Mouse (Mus musculus) adipocyte (in vitro differentiated cells): ENCODE data around the gene Gm8126.
"Not testable (repeated sequence)": the region's sequence is repeated elsewhere in the genome, so short reads cannot be mapped to it uniquely, and the experiment has no call there.

Experiments used
- DNase-seq: peaks from one replicate; pipeline ENCODE4 v3.0.0-alpha.2; 2016; ENCODE audit warnings: low spot score

The Gm8126 gene

GRCm38 (mm10) chr14:43258349-43258748, at the start of gene Gm8126:
Gene Gm8126 (plus strand): TSS chr14:43258649.
- not testable (repeated sequence) for DNase-seq

- not testable (repeated sequence) for DNase-seq
Measured at GRCm38 (mm10) chr14:43235204-43235603, 23.2 kb upstream of the Gm8126 start, which contains the start of gene Gm8122. Gene Gm8122 (minus strand): TSS chr14:43235304.

- DNase-seq: not testable (repeated sequence)
Measured at GRCm38 (mm10) chr14:43237769-43238168, 20.7 kb upstream of the Gm8126 start.

- DNase-seq: not testable (repeated sequence)
Measured at GRCm38 (mm10) chr14:43249611-43250170, 8.8 kb upstream of the Gm8126 start.

GRCm38 (mm10) chr14:43250549-43251253, 7.7 kb upstream of the Gm8126 start:
- DNase-seq: not testable (repeated sequence)

GRCm38 (mm10) chr14:43256511-43256910, 1.9 kb upstream of the Gm8126 start:
- DNase-seq: not testable (repeated sequence)

GRCm38 (mm10) chr14:43263421-43263820, 5.0 kb downstream of the Gm8126 start:
- not testable (repeated sequence) for DNase-seq

- not testable (repeated sequence) for DNase-seq
Measured at GRCm38 (mm10) chr14:43268521-43269084, 10.2 kb downstream of the Gm8126 start.

- not testable (repeated sequence) for DNase-seq
Measured at GRCm38 (mm10) chr14:43269211-43269610, 10.8 kb downstream of the Gm8126 start.

- not testable (repeated sequence) for DNase-seq
Measured at GRCm38 (mm10) chr14:43273161-43273560, 14.7 kb downstream of the Gm8126 start.

- DNase-seq: not testable (repeated sequence)
Measured at GRCm38 (mm10) chr14:43274986-43275511, 16.6 kb downstream of the Gm8126 start, which contains the start of gene Gm9732. Gene Gm9732 (plus strand): TSS chr14:43275036.

- not testable (repeated sequence) for DNase-seq
Measured at GRCm38 (mm10) chr14:43275752-43276151, 17.3 kb downstream of the Gm8126 start.

- not testable (repeated sequence) for DNase-seq
Measured at GRCm38 (mm10) chr14:43277468-43277867, 19.0 kb downstream of the Gm8126 start.

GRCm38 (mm10) chr14:43278146-43278545, 19.7 kb downstream of the Gm8126 start:
- not testable (repeated sequence) for DNase-seq

- DNase-seq: not testable (repeated sequence)
Measured at GRCm38 (mm10) chr14:43278681-43279080, 20.2 kb downstream of the Gm8126 start.

- not testable (repeated sequence) for DNase-seq
Measured at GRCm38 (mm10) chr14:43293503-43293902, 35.1 kb downstream of the Gm8126 start, which contains the start of gene Gm8127. Gene Gm8127 (minus strand): TSS chr14:43293832.
